ENCODE assay signal across 8 mouse cellular contexts in genomic region chr16:30745598-30746181, GRCm38 (mm10).
A peak's percentile ranks its signal among the peaks of the same experiment; 100 is the strongest.
DNase-seq lines count a peak whose midpoint lies in the region; ATAC-seq and TF ChIP-seq lines count a peak whose summit lies in the region.

No protein-coding gene starts in this region.

- peak; percentile 17 to 43 for DNase-seq in adrenal gland, postnatal 36 days
- DNase-seq in adrenal gland, adult 8-10 months: no peak
- peak; percentile 53 for DNase-seq in brain, adult 2 months (ENCODE audit: low read depth, low spot score)
- DNase-seq in gastrocnemius, adult 2 months: peak; percentile 82
- peak; percentile 72 for DNase-seq in kidney, adult 2 months
- peak; percentile 65 for DNase-seq in left cerebral cortex, postnatal 4 days
- DNase-seq in thymus, adult 18-20 months: no peak

- no peak overlapping the region; the same call in 1 of the 2 replicates for H3K4me3 ChIP-seq in gastrocnemius, adult 2 months
- no peak overlapping the region for H3K4me3 ChIP-seq in kidney, adult 2 months (ENCODE audit: insufficient read depth, low read depth, low read length)
- H3K4me3 ChIP-seq in intestine, embryonic 16.5 days (ENCODE audit: low read length): no peak overlapping the region

- no peak for ATAC-seq in intestine, embryonic 16.5 days

- H3K9ac ChIP-seq in intestine, embryonic 16.5 days (ENCODE audit: low read depth, low read length): no peak overlapping the region

- H3K27ac ChIP-seq in gastrocnemius, adult 2 months: peak overlapping the region; percentile 90
- peak overlapping the region; percentile 14; the same call in 1 of the 2 replicates for H3K27ac ChIP-seq in kidney, adult 2 months (ENCODE audit: insufficient read depth, low read depth, low read length)
- H3K27ac ChIP-seq in intestine, embryonic 16.5 days (ENCODE audit: low read length): no peak overlapping the region

- no peak overlapping the region for H3K4me2 ChIP-seq in intestine, embryonic 16.5 days (ENCODE audit: low read depth, low read length)

- no peaks in the 10 kb centered on the region for H3K27me3 ChIP-seq in kidney, adult 2 months (replicated peaks; ENCODE audit: control insufficient read depth, insufficient read depth, low read length)
- no peaks in the 10 kb centered on the region for H3K27me3 ChIP-seq in intestine, embryonic 16.5 days (replicated peaks; ENCODE audit: control insufficient read depth, insufficient read depth, low read length)

- peaks cover 4% of the 10 kb centered on the region; the same call in 1 of the 2 replicates for H3K4me1 ChIP-seq in kidney, adult 2 months (ENCODE audit: control insufficient read depth, insufficient read depth, low read length)
- no peaks in the 10 kb centered on the region for H3K4me1 ChIP-seq in intestine, embryonic 16.5 days (ENCODE audit: control insufficient read depth, insufficient read depth, low read length)

- WGBS in kidney, adult 2 months: 47% methylated on average over 11 of the region's 11 CpGs
- 43% methylated on average over 11 of the region's 11 CpGs for WGBS in intestine, embryonic 16.5 days

- no peak for TF ChIP-seq POLR2A in kidney, adult 2 months (IDR thresholded peaks at IDR 0.05; ENCODE audit: low read depth, low read length)

- H3K36me3 ChIP-seq in kidney, adult 2 months (ENCODE audit: control insufficient read depth, insufficient read depth, low read length): no peaks in the 10 kb centered on the region
- H3K36me3 ChIP-seq in intestine, embryonic 16.5 days (ENCODE audit: control insufficient read depth, insufficient read depth, low read length): no peaks in the 10 kb centered on the region

- peak; percentile 32; the same call in 1 of the 2 replicates for TF ChIP-seq CTCF in gastrocnemius, adult 2 months (IDR thresholded peaks at IDR 0.05)
- no peak for TF ChIP-seq CTCF in kidney, adult 2 months (conservative IDR thresholded peaks at IDR 0.05; ENCODE audit: insufficient read depth, insufficient read length, low read depth, low read length)

- H3K9me3 ChIP-seq in intestine, embryonic 16.5 days (ENCODE audit: control insufficient read depth, low read length): no peaks in the 10 kb centered on the region

- intact Hi-C loops in gastrocnemius, adult 2 months (cut with DNase I): no loop called here
- intact Hi-C loops in left cerebral cortex, postnatal 4 days (cut with DNase I): no loop called here

Comparison
In these comparisons a context has a peak if more than half of its experiments do, and no peak if none do; other contexts are left out.
1. DNase-seq: peak in adrenal gland, postnatal 36 days (2 of 2), brain, adult 2 months (single experiment), gastrocnemius, adult 2 months (single experiment), kidney, adult 2 months (single experiment) and left cerebral cortex, postnatal 4 days (single experiment); none in adrenal gland, adult 8-10 months (single experiment) and thymus, adult 18-20 months (0 of 2).